Mouse (Mus musculus): ENCODE measurements at regions not wholly inside any gene's neighbourhood (a gene's known extent, or its start where the extent isn't known, plus 50 kb on each side); places are given as distances from the start of the nearest gene placed in this dataset.

DNA sequence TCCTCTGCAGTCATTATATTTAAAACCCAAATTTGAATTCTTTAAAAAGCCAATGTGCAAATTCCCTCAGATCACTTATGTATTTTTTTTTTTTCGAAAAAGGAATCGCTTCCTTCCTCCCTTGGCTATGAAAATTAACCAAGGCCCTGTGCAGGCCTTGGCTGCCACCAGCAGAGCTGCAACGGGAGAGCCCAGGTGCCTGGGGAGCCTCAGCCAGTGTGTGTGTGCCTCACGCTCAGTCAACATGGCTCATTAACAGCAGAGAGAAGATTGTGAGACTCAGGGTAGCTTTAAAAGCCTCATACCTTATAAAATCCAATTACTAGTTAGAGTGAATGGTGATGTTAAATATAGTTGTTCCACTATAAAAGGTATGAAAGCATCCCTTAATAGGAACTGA, 148.6 kb downstream of the Mex3b start:
- H3K9ac ChIP-seq (ENCODE audit: low read depth, low read length) = 0 out of 2 replicates have a peak overlapping the region, but pooled peaks have one; percentile 14
- no peaks in the 10 kb centered on the region for H3K36me3 ChIP-seq (ENCODE audit: control insufficient read depth, insufficient read depth, low read length)
- peaks cover 8% of the 10 kb centered on the region for H3K4me1 ChIP-seq (ENCODE audit: control insufficient read depth, insufficient read depth, low read length)
- no peak overlapping the region for H3K4me3 ChIP-seq (ENCODE audit: low read depth, low read length)
- H3K27me3 ChIP-seq (ENCODE audit: control insufficient read depth, insufficient read depth, low read depth, low read length) = no peaks in the 10 kb centered on the region
- H3K4me2 ChIP-seq (ENCODE audit: low read length) = no peak overlapping the region
- WGBS = 13% methylated on average over 4 of the region's 4 CpGs
- peak overlapping the region; percentile 50; the same call in 1 of the 2 replicates for H3K27ac ChIP-seq (ENCODE audit: low read length)
- 0 out of 2 replicates have a peak, but pooled peaks have one; percentile 51 for ATAC-seq
- no peaks in the 10 kb centered on the region for H3K9me3 ChIP-seq (replicated peaks; ENCODE audit: control insufficient read depth, low read length, poor library complexity, severe bottlenecking)

DNA sequence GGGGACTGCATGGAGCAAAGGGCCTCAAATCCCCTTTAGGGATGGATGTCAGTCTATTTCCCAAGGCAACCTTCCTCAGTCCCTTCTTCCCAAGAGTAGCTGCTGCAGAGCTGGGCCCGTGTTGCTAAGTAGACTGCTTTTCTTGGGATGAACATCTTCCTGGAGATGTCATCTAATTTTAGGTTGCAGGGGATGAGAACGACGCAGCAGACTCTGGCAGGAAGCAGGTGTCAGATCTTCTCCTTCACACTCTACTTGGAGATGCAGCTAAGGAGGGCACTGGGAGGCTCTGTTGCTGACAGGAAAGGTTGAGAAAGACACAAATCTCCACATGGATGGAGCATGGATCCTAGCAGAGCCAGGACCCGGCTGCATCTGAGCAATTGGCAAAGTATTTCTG, 149.4 kb downstream of the Mex3b start:
- no peak overlapping the region for H3K4me3 ChIP-seq (ENCODE audit: low read depth, low read length)
- no peak for ATAC-seq
- no peak overlapping the region for H3K4me2 ChIP-seq (ENCODE audit: low read length)
- H3K4me1 ChIP-seq (ENCODE audit: control insufficient read depth, insufficient read depth, low read length) = peaks cover 8% of the 10 kb centered on the region
- H3K36me3 ChIP-seq (ENCODE audit: control insufficient read depth, insufficient read depth, low read length) = no peaks in the 10 kb centered on the region
- H3K9ac ChIP-seq (ENCODE audit: low read depth, low read length) = no peak overlapping the region
- no peaks in the 10 kb centered on the region for H3K27me3 ChIP-seq (ENCODE audit: control insufficient read depth, insufficient read depth, low read depth, low read length)
- H3K9me3 ChIP-seq (replicated peaks; ENCODE audit: control insufficient read depth, low read length, poor library complexity, severe bottlenecking) = no peaks in the 10 kb centered on the region
- H3K27ac ChIP-seq (ENCODE audit: low read length) = no peak overlapping the region
- WGBS = 53% methylated on average over 4 of the region's 4 CpGs

DNA sequence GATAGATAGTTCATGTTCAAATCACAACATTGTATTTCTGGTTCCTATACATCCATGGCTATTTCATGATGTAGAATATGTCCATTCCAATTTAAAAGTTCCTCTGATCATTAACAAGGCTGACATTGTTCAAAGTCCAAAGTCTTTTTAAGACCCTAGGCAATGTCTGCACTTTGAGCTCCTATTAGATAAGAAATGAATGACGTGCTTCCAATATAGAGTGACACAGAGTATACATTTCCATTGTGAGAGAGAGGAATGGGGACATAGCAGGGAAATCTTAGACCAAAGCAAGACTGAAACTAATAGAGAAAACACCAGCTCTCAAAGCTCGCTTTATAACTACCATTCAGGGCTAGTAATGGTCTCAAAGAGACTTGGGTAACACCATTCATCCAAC, 153.5 kb downstream of the Mex3b start:
- H3K27ac ChIP-seq (ENCODE audit: low read length) = no peak overlapping the region
- peaks cover 3% of the 10 kb centered on the region for H3K4me1 ChIP-seq (ENCODE audit: control insufficient read depth, insufficient read depth, low read length)
- 82% methylated on average over 2 of the region's 2 CpGs for WGBS
- no peaks in the 10 kb centered on the region for H3K36me3 ChIP-seq (ENCODE audit: control insufficient read depth, insufficient read depth, low read length)
- H3K9me3 ChIP-seq (replicated peaks; ENCODE audit: control insufficient read depth, low read length, poor library complexity, severe bottlenecking) = no peaks in the 10 kb centered on the region
- no peak overlapping the region for H3K4me2 ChIP-seq (ENCODE audit: low read length)
- no peak for ATAC-seq
- no peaks in the 10 kb centered on the region for H3K27me3 ChIP-seq (ENCODE audit: control insufficient read depth, insufficient read depth, low read depth, low read length)
- H3K4me3 ChIP-seq (ENCODE audit: low read depth, low read length) = no peak overlapping the region
- H3K9ac ChIP-seq (ENCODE audit: low read depth, low read length) = no peak overlapping the region

DNA sequence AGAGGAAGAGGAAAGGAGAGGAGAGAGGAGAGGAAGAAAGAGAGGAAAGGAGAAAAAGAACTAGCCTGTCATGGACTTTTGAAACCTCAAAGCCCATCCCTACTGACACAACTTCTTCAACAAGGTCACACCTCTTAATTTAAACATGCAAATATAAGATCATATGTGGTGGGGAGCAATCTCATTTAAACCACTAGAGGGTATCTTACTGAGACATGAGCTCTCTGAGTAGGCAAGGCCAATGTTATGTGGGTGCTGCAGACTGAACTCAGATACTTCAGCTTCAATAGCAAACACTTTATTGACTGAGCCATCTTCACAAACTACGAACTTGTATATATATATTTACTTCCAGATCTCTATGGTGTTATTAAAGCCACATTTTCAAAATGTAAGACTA, 156.9 kb downstream of the Mex3b start:
- no peaks in the 10 kb centered on the region for H3K36me3 ChIP-seq (ENCODE audit: control insufficient read depth, insufficient read depth, low read length)
- H3K9ac ChIP-seq (ENCODE audit: low read depth, low read length) = no peak overlapping the region
- H3K4me1 ChIP-seq (ENCODE audit: control insufficient read depth, insufficient read depth, low read length) = no peaks in the 10 kb centered on the region
- no peaks in the 10 kb centered on the region for H3K27me3 ChIP-seq (ENCODE audit: control insufficient read depth, insufficient read depth, low read depth, low read length)
- no peaks in the 10 kb centered on the region for H3K9me3 ChIP-seq (replicated peaks; ENCODE audit: control insufficient read depth, low read length, poor library complexity, severe bottlenecking)
- no peak overlapping the region for H3K4me3 ChIP-seq (ENCODE audit: low read depth, low read length)
- 97% methylated on average over 1 of the region's 1 CpGs for WGBS
- no peak overlapping the region for H3K4me2 ChIP-seq (ENCODE audit: low read length)
- no peak for ATAC-seq
- no peak overlapping the region for H3K27ac ChIP-seq (ENCODE audit: low read length)

DNA sequence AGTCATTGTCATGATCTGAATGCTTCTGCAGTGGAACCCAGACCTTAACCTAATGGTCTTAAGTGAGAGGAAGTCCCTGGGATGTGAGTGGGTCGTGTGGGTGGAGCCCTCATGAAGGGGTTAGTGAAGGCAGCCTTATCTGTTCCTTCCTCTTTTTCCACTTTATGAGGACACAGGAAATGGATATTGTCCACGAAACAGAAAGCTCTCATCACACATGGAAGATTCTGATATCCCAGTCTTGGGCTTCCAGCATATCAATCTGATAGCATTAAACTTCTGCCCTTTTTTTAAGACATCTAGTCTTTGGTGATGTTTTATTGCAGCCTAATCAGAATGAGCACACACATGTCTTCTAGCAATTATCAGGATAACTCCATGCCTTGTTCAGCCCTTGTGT, 164.0 kb downstream of the Mex3b start:
- no peaks in the 10 kb centered on the region for H3K36me3 ChIP-seq (ENCODE audit: control insufficient read depth, insufficient read depth, low read length)
- whole genome bisulfite sequencing = 80% methylated on average over 2 of the region's 2 CpGs

DNA sequence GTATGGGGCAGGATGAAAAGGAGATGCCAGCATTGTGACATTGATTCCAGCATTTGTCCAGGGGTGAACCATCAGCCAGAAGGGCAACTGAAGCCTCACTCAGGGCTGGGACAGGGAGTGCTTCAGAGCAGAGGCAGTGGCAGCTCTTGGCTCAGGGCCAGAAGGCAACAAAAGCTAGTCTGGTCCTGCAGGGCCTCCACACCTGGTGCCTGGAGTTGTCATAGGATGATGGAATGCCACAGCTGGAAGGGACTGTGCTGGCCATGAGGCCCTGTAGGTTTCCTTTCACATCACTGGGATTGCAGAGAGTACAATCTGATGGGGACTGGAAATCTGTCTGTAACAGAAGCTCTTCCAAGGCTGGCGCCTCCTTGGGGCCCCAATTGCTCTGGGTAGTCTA, 164.9 kb downstream of the Mex3b start:
- Histone ChIP-seq H3K36me3 (ENCODE audit: control insufficient read depth, insufficient read depth, low read length) (no peaks in the 10 kb centered on the region), H3K9me3 (replicated peaks; ENCODE audit: control insufficient read depth, low read length, poor library complexity, severe bottlenecking) (no peaks in the 10 kb centered on the region), H3K27ac (ENCODE audit: low read length) (no peak overlapping the region), H3K4me1 (ENCODE audit: control insufficient read depth, insufficient read depth, low read length) (no peaks in the 10 kb centered on the region), H3K4me2 (ENCODE audit: low read length) (no peak overlapping the region), H3K4me3 (ENCODE audit: low read depth, low read length) (no peak overlapping the region), H3K9ac (ENCODE audit: low read depth, low read length) (no peak overlapping the region), H3K27me3 (ENCODE audit: control insufficient read depth, insufficient read depth, low read depth, low read length) (no peaks in the 10 kb centered on the region)
- ATAC-seq = no peak
- WGBS = 95% methylated on average over 1 of the region's 1 CpGs

More for the DNA sequence above, 164.0 kb downstream of the Mex3b start:
- Histone ChIP-seq H3K27me3 (ENCODE audit: control insufficient read depth, insufficient read depth, low read depth, low read length) (no peaks in the 10 kb centered on the region), H3K9ac (ENCODE audit: low read depth, low read length) (no peak overlapping the region), H3K4me2 (ENCODE audit: low read length) (no peak overlapping the region), H3K4me3 (ENCODE audit: low read depth, low read length) (no peak overlapping the region), H3K9me3 (replicated peaks; ENCODE audit: control insufficient read depth, low read length, poor library complexity, severe bottlenecking) (no peaks in the 10 kb centered on the region), H3K27ac (ENCODE audit: low read length) (no peak overlapping the region), H3K4me1 (ENCODE audit: control insufficient read depth, insufficient read depth, low read length) (no peaks in the 10 kb centered on the region)
- ATAC-seq = no peak

DNA sequence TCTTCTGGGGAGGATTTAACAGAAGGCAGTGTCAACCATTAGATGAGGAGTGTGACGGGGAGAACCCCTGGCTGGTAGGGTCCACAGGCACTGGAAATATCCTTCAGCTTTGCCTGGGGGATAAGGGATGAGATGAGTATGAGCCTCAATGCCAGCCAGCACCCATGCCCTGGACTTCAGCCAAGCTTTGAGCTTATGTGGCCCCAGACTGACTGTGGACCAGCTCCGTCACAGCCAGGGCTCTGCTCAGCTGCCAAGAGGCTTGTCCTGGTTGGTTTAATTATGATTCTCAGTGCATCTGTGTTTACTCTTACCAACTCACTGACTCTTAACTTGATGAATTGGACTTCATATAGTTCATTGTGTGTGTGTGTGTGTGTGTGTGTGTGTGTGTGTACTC, 165.8 kb downstream of the Mex3b start:
- no peak for ATAC-seq
- Histone ChIP-seq H3K4me3 (ENCODE audit: low read depth, low read length) (no peak overlapping the region), H3K27ac (ENCODE audit: low read length) (no peak overlapping the region), H3K4me1 (ENCODE audit: control insufficient read depth, insufficient read depth, low read length) (no peaks in the 10 kb centered on the region), H3K9me3 (replicated peaks; ENCODE audit: control insufficient read depth, low read length, poor library complexity, severe bottlenecking) (no peaks in the 10 kb centered on the region), H3K9ac (ENCODE audit: low read depth, low read length) (no peak overlapping the region), H3K36me3 (ENCODE audit: control insufficient read depth, insufficient read depth, low read length) (no peaks in the 10 kb centered on the region), H3K4me2 (ENCODE audit: low read length) (no peak overlapping the region), H3K27me3 (ENCODE audit: control insufficient read depth, insufficient read depth, low read depth, low read length) (no peaks in the 10 kb centered on the region)
- 74% methylated on average over 2 of the region's 2 CpGs for WGBS

DNA sequence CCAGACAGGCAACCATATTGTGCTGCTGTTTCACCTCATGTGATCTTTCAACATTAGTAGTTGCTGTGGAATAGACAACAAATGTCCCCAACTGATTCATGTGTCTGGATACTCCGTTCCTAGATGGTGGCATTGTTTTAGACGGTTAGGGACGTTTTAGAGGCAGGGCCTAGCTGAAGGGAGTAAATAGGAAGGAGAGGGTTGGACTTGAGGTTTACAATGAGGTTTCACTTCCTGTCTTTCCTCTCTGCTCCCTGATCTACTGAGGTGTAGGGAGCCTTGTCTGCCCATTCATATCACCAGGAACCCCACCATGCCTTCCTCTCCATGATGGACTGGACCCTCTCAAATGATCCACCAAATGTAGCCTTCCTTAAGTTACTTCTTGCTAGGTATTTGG, 168.1 kb downstream of the Mex3b start:
- Histone ChIP-seq H3K36me3 (ENCODE audit: control insufficient read depth, insufficient read depth, low read length) (no peaks in the 10 kb centered on the region), H3K9ac (ENCODE audit: low read depth, low read length) (no peak overlapping the region), H3K4me2 (ENCODE audit: low read length) (no peak overlapping the region), H3K4me1 (ENCODE audit: control insufficient read depth, insufficient read depth, low read length) (no peaks in the 10 kb centered on the region), H3K9me3 (replicated peaks; ENCODE audit: control insufficient read depth, low read length, poor library complexity, severe bottlenecking) (no peaks in the 10 kb centered on the region), H3K4me3 (ENCODE audit: low read depth, low read length) (no peak overlapping the region), H3K27me3 (ENCODE audit: control insufficient read depth, insufficient read depth, low read depth, low read length) (no peaks in the 10 kb centered on the region), H3K27ac (ENCODE audit: low read length) (no peak overlapping the region)
- 90% methylated on average over 3 of the region's 3 CpGs for WGBS
- ATAC-seq = no peak

DNA sequence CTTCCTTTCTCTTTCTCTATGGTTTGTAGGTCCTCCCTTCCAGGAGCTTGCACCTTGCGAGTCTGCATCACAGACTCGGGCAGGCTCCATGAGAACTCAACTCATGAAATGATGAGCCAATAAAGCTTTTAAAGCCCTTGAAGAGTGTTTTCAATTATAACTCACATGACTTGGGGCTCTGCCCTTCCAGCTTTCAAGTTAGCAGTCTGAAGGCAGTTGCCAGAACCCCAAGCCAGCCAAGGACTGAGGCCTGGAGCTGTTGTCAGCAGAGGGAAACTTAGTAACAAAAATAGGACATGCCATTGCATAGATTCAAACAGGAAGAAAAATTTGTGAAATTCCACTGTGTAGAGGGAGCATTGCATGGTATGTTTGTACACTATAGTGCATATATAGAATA, 169.3 kb downstream of the Mex3b start:
- no peak for ATAC-seq
- H3K27me3 ChIP-seq (ENCODE audit: control insufficient read depth, insufficient read depth, low read depth, low read length) = no peaks in the 10 kb centered on the region
- no peaks in the 10 kb centered on the region for H3K4me1 ChIP-seq (ENCODE audit: control insufficient read depth, insufficient read depth, low read length)
- H3K9ac ChIP-seq (ENCODE audit: low read depth, low read length) = no peak overlapping the region
- no peaks in the 10 kb centered on the region for H3K36me3 ChIP-seq (ENCODE audit: control insufficient read depth, insufficient read depth, low read length)
- H3K4me2 ChIP-seq (ENCODE audit: low read length) = no peak overlapping the region
- 46% methylated on average over 2 of the region's 2 CpGs for WGBS
- H3K4me3 ChIP-seq (ENCODE audit: low read depth, low read length) = no peak overlapping the region
- H3K27ac ChIP-seq (ENCODE audit: low read length) = no peak overlapping the region
- H3K9me3 ChIP-seq (replicated peaks; ENCODE audit: control insufficient read depth, low read length, poor library complexity, severe bottlenecking) = no peaks in the 10 kb centered on the region

DNA sequence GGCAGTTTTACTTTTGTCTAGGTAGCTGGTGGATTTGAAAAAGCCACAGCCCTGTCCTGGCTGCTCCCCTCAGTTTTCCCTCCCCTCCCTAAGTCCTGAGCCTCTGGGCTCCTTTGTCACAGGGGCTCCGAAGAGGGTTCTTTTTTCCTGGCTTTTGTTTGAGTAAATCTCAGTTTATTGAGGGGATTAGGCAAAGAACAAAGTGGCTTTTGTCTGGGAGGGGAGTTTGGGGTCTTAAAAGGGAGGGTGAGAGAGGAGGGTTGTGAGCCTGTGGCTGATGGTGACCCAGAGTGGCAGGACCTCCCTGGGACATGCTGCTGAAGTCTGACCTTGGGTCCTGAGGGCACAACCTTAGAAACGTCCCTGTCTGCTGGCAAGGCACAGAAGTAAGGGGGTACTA, 170.0 kb downstream of the Mex3b start:
- Histone ChIP-seq H3K27ac (ENCODE audit: low read length) (no peak overlapping the region), H3K9ac (ENCODE audit: low read depth, low read length) (no peak overlapping the region), H3K36me3 (ENCODE audit: control insufficient read depth, insufficient read depth, low read length) (no peaks in the 10 kb centered on the region), H3K4me2 (ENCODE audit: low read length) (no peak overlapping the region), H3K9me3 (replicated peaks; ENCODE audit: control insufficient read depth, low read length, poor library complexity, severe bottlenecking) (no peaks in the 10 kb centered on the region), H3K4me3 (ENCODE audit: low read depth, low read length) (no peak overlapping the region), H3K4me1 (ENCODE audit: control insufficient read depth, insufficient read depth, low read length) (no peaks in the 10 kb centered on the region), H3K27me3 (ENCODE audit: control insufficient read depth, insufficient read depth, low read depth, low read length) (no peaks in the 10 kb centered on the region)
- no peak for ATAC-seq
- 4% methylated on average over 2 of the region's 2 CpGs for WGBS
